Mouse (Mus musculus) MEL (cell line): ENCODE data around the gene Pcnx.

ENCODE experiments used
- CTCF ChIP-seq, 3 experiments: IDR thresholded peaks in 2 of 3; conservative IDR thresholded peaks in 1 of 3; 2 replicates each; pipeline ENCODE4 v1.5.1; 2011 to 2012; ENCODE audit warnings: low read length in 3 of 3, low read depth in 2 of 3, mild to moderate bottlenecking in 2 of 3, improper control_type of control experiment in 1 of 3, inconsistent platforms in 1 of 3, mixed read lengths in 1 of 3, moderate library complexity in 1 of 3; ENCODE audit not compliant: control insufficient read depth in 1 of 3, insufficient read depth in 1 of 3, poor library complexity in 1 of 3, severe bottlenecking in 1 of 3
- POLR2A ChIP-seq, 2 experiments: IDR thresholded peaks; 2 replicates each; pipeline ENCODE4 v1.6.1; 2011 to 2012; ENCODE audit warnings: low read length in 2 of 2, mild to moderate bottlenecking in 2 of 2, control low read depth in 1 of 2, improper control_type of control experiment in 1 of 2, low read depth in 1 of 2, moderate library complexity in 1 of 2; ENCODE audit not compliant: control insufficient read depth in 1 of 2, insufficient read depth in 1 of 2, poor library complexity in 1 of 2

DNA sequence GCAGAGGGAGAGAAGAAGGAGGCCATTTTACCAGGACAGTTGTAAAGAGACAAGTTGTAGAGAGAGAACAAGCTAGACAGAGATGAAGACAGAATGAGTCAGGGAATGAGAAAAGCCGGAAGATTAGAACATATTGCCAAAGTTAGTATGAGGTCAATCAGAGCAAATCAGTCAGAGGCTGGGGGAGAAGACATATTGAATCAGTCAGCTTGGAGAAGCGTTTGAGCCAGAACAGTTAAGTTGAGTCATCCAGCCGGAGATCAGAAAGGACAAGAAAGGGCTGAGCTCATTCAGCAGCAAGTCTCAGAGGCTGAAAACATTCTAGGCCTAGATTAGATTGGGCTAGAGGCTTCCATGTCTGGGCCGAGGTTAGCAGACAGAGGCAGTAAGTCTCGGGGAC is 18.8 kb upstream of the Pcnx start:
- TF ChIP-seq POLR2A (IDR thresholded peaks at IDR 0.05; ENCODE audit: control insufficient read depth in 1 of 2, insufficient read depth in 1 of 2, low read depth in 1 of 2, low read length in 2 of 2, poor library complexity in 1 of 2) (no peak), CTCF (IDR thresholded peaks at IDR 0.05 in 2 of 3, conservative IDR thresholded peaks at IDR 0.05 in 1 of 3; ENCODE audit: control insufficient read depth in 1 of 3, insufficient read depth in 1 of 3, low read depth in 2 of 3, low read length in 3 of 3, poor library complexity in 1 of 3, severe bottlenecking in 1 of 3) (no peak)
